Mouse (Mus musculus) olfactory bulb, adult 2 months (tissue): ENCODE data around the gene Gpnmb. TPM values are rescaled to one million over a fixed set of nuclear protein-coding genes. Genes with fewer than 3 reads are reported as not detected.

ENCODE experiments used
- H3K27ac ChIP-seq: fragments of 200-500 bp; 2 replicates; pipeline ENCODE4 v1.5.1; 2012; ENCODE audit warnings: low read depth, low read length; ENCODE audit not compliant: insufficient read depth
- H3K4me1 ChIP-seq: fragments of 200-500 bp; 2 replicates; pipeline ENCODE4 v1.6.1; 2012; ENCODE audit warnings: low read length; ENCODE audit not compliant: control insufficient read depth, insufficient read depth
- H3K4me3 ChIP-seq: fragments of 200-500 bp; 2 replicates; pipeline ENCODE4 v1.5.1; 2012; ENCODE audit warnings: mild to moderate bottlenecking, low read depth, low read length, moderate library complexity; ENCODE audit not compliant: insufficient read depth
- CTCF ChIP-seq: fragments of 200-500 bp; IDR thresholded peaks from 2 replicates; pipeline ENCODE4 v1.5.1; 2012; ENCODE audit warnings: low read depth, mild to moderate bottlenecking, low read length, moderate library complexity; ENCODE audit not compliant: insufficient read depth
- POLR2A ChIP-seq: fragments of 200-500 bp; IDR thresholded peaks from 2 replicates; pipeline ENCODE4 v1.6.1; 2012; ENCODE audit warnings: mild to moderate bottlenecking, low read depth, low read length, moderate library complexity; ENCODE audit not compliant: insufficient read depth
- WGBS: fragments of 180-500 bp; shearing (Covaris S2); methylation state at CpG from one replicate; pipeline ENCODE4 v1.1.7; 2018; 5-methylcytosine and 5-hydroxymethylcytosine counted together
- polyA plus RNA-seq: library from polyadenylated mRNA; stranded (reverse); fragments of >200 nt; gene quantifications from 2 replicates; pipeline ENCODE4 v1.2.4, GENCODE M21; 2012; ENCODE audit warnings: low replicate concordance; ENCODE audit not compliant: missing spikeins, insufficient read depth, insufficient read length

Gpnmb gene
- polyA plus RNA-seq, 1 experiment = not detected

DNA sequence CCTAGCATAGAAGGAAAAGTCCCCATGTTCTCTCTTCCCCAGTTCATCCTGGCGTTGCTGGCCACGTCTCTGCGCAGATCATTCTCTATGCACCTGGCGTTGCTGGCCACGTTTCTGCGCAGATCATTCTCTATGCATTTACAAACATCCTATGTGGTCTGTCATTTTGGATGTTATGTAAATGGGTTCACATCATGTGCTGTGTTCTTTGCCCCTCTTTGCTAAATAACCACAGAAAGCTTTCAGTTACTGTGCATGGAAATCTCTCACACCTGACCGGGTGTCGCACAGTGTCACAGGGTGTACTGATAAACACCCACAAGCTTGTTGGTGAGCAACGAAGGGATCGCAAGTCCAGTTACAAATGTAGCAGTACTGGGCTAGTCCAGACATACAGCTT lies 12.0 kb downstream of the Gpnmb start:
- Histone ChIP-seq H3K4me1 (no peaks in the 10 kb centered on the region), H3K27ac (no peak overlapping the region), H3K4me3 (no peak overlapping the region)
- 91% methylated on average over 10 of the region's 10 CpGs for WGBS
- TF ChIP-seq CTCF = no peak
- no peak for TF ChIP-seq POLR2A

DNA sequence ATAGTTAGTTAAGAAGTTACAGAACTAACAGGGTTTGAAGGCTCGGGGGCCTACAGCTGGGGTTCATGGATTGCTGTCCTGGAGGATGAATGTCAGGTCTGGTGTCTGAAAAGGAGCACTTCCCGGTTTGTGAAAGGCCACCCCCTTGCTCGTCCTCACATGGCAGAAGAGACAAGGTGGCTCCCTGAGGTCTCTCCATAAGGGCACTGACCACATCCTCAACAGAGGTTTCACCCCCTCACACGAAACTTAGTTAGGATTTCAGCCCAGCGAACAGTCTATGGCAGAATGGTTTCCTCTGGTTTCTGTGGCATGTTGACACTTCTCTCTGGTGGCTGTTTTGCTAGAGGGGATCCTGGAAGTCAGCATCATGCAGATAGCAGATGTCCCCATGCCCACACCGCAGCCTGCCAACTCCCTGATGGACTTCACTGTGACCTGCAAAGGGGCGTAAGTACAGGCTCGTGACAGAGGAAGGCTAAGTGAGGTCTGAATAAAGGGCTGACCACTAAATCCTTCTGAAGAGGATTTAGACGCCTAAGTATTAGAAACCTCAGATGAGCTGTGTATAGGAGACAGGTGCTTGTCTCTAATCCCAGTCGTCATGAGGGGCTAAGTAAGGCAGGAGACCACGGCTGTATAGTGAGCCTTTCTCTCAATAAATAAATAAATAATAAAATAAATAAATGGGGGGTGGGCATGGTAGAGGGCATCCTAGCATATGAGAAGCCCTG lies 14.5 kb downstream of the Gpnmb start:
- no peak overlapping the region for H3K4me3 ChIP-seq
- TF ChIP-seq CTCF (no peak), POLR2A (no peak)
- no peak overlapping the region for H3K27ac ChIP-seq
- 74% methylated on average over 11 of the region's 11 CpGs for whole genome bisulfite sequencing
- peaks cover 3% of the 10 kb centered on the region; the same call in 1 of the 2 replicates for H3K4me1 ChIP-seq

DNA sequence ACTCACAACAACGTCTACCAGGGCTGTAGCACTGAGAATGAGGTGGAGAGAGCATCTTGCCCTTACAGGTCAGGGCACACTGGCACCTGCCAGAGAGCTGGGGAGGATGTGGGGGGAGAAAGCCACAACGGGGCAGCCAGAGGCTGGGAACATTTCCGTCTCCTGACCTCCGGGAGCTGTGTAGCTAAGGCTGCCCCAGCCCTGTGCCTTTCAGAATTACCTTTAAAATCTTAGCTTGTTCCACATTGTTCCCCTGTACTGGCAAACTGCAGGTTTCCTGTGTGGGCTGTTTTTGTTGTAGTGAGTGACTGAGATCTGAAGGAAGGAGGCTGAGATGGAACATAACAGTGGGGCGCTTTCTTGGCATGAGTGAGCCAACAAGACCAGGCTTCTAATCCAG lies 15.8 kb downstream of the Gpnmb start:
- Histone ChIP-seq H3K27ac (no peak overlapping the region), H3K4me3 (no peak overlapping the region), H3K4me1 (peaks cover 3% of the 10 kb centered on the region; the same call in 1 of the 2 replicates)
- WGBS = 79% methylated on average over 5 of the region's 5 CpGs
- TF ChIP-seq CTCF (no peak), POLR2A (no peak)

DNA sequence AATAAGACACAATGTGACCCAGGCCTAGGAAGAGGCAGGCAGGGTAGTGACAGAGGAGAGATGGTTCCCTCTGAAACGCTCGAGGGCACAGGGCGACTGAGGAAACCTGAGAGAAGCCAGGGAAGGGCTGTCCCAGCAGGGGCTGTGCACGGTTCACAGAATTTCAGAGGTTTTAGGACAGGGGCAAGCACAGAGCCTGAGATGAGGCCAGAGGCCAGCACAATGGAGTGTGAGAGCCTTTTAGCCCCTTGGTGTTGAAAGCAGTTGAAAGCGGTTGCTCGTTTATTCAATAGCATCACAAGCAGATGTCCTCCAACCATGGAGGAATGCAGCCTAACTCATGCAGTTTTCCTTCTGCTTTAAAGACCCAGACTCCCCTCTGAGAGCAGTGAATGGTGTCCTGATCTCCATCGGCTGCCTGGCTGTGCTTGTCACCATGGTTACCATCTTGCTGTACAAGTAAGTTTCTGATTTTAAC lies 18.9 kb downstream of the Gpnmb start:
- WGBS = 37% methylated on average over 7 of the region's 7 CpGs
- Histone ChIP-seq H3K4me3 (no peak overlapping the region), H3K27ac (no peak overlapping the region), H3K4me1 (peaks cover 3% of the 10 kb centered on the region; the same call in 1 of the 2 replicates)
- TF ChIP-seq POLR2A = no peak
- no peak for TF ChIP-seq CTCF

DNA sequence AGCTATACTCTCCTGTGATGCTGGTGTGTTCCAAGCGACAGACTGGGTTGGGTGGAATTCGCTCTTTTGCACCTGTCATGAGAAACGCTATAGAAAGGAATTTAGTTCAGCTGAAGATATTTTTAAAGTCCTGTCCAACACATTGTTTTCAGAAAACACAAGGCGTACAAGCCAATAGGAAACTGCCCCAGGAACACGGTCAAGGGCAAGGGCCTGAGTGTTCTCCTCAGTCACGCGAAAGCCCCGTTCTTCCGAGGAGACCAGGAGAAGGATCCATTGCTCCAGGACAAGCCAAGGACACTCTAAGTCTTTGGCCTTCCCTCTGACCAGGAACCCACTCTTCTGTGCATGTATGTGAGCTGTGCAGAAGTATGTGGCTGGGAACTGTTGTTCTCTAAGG lies 19.7 kb downstream of the Gpnmb start:
- peaks cover 3% of the 10 kb centered on the region; the same call in 1 of the 2 replicates for H3K4me1 ChIP-seq
- no peak for TF ChIP-seq POLR2A
- TF ChIP-seq CTCF = no peak
- H3K27ac ChIP-seq = no peak overlapping the region
- WGBS = 80% methylated on average over 9 of the region's 9 CpGs
- no peak overlapping the region for H3K4me3 ChIP-seq

DNA sequence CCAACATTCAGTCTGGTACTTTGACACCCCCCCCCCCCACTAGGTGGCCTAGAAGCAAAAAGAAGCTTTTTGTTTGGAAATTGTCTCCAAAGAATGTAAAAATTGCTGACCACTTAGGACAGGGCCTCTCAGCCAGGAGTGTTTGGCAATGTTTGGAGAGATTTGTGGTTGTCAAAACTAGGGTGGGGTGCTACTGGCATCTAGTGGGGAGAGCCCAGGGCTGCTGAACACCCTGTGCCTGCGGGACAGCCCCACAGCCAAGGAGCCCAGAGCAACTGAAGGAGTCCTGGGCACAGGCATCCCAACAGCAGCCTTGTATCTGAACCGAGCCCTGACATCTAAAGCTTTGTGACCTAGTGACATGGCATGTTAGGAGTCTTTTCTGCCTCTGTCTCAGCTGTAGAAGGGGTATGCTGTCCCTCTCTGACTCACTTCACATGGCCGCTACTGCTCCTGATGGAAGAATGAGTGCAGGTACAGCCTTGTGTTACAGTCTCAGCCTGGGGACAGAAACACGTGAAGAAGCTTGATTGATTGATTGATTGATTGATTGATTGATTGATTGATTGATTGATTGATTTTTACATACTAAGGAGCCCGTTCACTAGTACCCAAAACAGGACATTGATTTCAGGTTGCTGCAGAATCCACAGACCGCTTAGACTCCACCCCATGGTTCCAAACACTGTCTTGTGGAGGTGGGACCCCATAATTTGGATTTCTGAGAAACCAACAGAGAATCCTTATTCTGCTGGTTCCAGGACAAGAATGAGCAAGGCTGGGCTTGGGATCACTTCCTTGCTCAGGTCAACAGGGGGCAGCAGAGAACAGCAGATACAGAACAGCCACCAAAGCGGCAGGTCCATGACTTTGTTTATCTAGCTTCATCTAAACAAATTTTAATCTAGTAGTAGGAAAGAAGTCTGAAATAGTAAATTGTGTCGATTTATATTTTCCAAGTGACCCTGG lies 21.0 kb downstream of the Gpnmb start:
- Histone ChIP-seq H3K4me3 (no peak overlapping the region), H3K4me1 (peaks cover 3% of the 10 kb centered on the region; the same call in 1 of the 2 replicates), H3K27ac (no peak overlapping the region)
- TF ChIP-seq CTCF (0 out of 2 replicates have a peak, but pooled peaks have one; percentile 49), POLR2A (no peak)
- 36% methylated on average over 8 of the region's 8 CpGs for WGBS

DNA sequence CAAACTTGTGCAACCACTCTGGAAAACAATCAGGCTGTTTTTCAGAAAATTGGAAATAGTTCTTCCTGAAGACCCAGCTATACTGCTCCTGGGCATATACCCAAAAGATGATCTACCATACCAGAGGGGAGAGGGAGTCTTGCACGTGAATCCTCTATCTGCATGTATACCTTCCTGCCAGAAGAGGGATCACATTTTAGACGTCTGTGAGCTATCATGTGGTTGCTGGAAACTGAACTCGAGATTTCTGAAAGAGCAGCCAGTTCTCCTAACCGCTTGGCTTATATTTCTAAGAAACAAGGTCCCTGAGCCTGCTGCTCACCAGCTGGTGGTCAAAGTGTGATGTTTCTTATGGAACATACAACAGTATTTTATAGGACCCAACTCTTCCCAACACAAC lies 32.0 kb downstream of the Gpnmb start:
- H3K4me1 ChIP-seq = no peaks in the 10 kb centered on the region
- TF ChIP-seq POLR2A = no peak
- TF ChIP-seq CTCF = no peak
- no peak overlapping the region for H3K27ac ChIP-seq
- 31% methylated on average over 4 of the region's 4 CpGs for WGBS
- no peak overlapping the region for H3K4me3 ChIP-seq

DNA sequence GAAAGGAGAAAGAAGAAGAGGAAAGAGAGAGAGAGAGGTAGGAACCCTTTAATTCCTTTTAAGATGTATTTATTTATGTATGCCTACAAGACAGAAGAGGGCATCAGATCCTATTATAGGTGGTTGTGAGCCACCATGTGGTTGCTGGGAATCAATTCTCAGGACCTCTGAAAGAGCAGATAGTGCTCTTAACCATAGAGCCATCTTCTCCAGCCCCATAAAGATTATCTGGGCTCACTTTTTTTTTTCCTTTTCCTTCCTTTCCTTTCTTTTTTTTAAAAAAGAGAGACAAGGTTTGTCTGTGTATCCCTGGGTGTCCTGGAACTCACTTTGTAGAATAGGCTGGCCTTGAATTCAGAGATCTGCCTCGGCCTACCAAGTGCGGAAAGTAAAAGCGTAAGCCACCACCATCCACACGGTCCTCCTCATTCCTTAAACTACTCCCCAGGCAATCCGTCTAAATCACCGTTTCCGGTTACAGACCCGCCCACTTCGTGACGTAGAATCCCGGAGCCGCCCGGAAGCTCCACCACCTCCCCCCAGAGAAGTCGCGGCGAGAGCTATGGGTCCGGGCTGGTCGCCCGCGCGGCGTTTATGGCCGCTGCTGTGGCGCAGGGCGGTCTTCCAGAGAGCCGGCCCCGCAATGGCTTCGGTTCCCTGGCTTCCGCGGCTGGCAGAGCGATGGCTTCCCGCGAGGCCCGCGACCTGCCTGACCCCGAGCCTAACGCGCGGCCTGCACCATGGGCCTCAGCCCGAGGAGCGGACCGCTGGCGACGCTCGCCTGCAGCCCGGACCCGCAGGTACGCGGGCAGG lies 37.2 kb downstream of the Gpnmb start, which contains the start of gene Malsu1:
Gene Malsu1, plus strand, starts transcription at position 492 of the 813 bp plus-strand sequence.
- no peak within 1 kb of the TSS for H3K27ac ChIP-seq
- peak within 1 kb of the TSS; percentile 75 for H3K4me3 ChIP-seq
- TF ChIP-seq POLR2A = peak; percentile 49
- TF ChIP-seq CTCF = no peak
- H3K4me1 ChIP-seq = peaks cover 2% of the 10 kb centered on the region; the same call in 1 of the 2 replicates
- under 1% methylated on average over 49 of the region's 49 CpGs for WGBS
